Mouse (Mus musculus): ENCODE measurements around the gene Celsr3. TPM values are rescaled to one million over a fixed set of nuclear protein-coding genes. Genes with fewer than 3 reads are reported as not detected.

Celsr3 gene
- polyA plus RNA-seq, 1 experiment from 2014 or later: 0.12 TPM

Small RNA genes within 50 kb of the gene (microRNA-seq; reads per million reads assigned to microRNA genes)
- gene Gm23156: not detected

Other genes with a start within 250 kb of the Celsr3 start
- gene Wdr6, start 247.6 kb upstream of the Celsr3 start, polyA plus RNA-seq (2015; fragmentation: Nextera tagmentation; extraction: Ambion mirVana): 148 and 150 TPM in 2 replicates
- 10.8 and 11.0 TPM in 2 replicates for gene P4htm, start 228.7 kb upstream of the Celsr3 start, polyA plus RNA-seq (2015; fragmentation: Nextera tagmentation; extraction: Ambion mirVana)
- 52.7 and 58.2 TPM in 2 replicates for gene Arih2, start 176.9 kb upstream of the Celsr3 start, polyA plus RNA-seq (2015; fragmentation: Nextera tagmentation; extraction: Ambion mirVana)
- 60.4 and 61.7 TPM in 2 replicates for gene Slc25a20, start 164.2 kb upstream of the Celsr3 start, polyA plus RNA-seq (2015; fragmentation: Nextera tagmentation; extraction: Ambion mirVana)
- 19.8 and 20.2 TPM in 2 replicates for gene Prkar2a, start 137.0 kb upstream of the Celsr3 start, polyA plus RNA-seq (2015; fragmentation: Nextera tagmentation; extraction: Ambion mirVana)
- gene Ip6k2, start 42.5 kb upstream of the Celsr3 start, polyA plus RNA-seq (2015; fragmentation: Nextera tagmentation; extraction: Ambion mirVana): 100 and 109 TPM in 2 replicates
- 17.7 and 23.6 TPM in 2 replicates for gene Nckipsd, start 18.0 kb upstream of the Celsr3 start, polyA plus RNA-seq (2015; fragmentation: Nextera tagmentation; extraction: Ambion mirVana)
- 14.4 and 15.3 TPM in 2 replicates for gene Slc26a6, start 27.0 kb downstream of the Celsr3 start, polyA plus RNA-seq (2015; fragmentation: Nextera tagmentation; extraction: Ambion mirVana)
- gene Tmem89, start 88.3 kb downstream of the Celsr3 start, polyA plus RNA-seq (2015; fragmentation: Nextera tagmentation; extraction: Ambion mirVana): not detected in 2 replicates
- 621 and 666 TPM in 2 replicates for gene Uqcrc1, start 110.3 kb downstream of the Celsr3 start, polyA plus RNA-seq (2015; fragmentation: Nextera tagmentation; extraction: Ambion mirVana)
- gene Col7a1, start 127.3 kb downstream of the Celsr3 start, polyA plus RNA-seq (2015; fragmentation: Nextera tagmentation; extraction: Ambion mirVana): 2.9 and 3.9 TPM in 2 replicates
- gene Ucn2, start 159.7 kb downstream of the Celsr3 start, polyA plus RNA-seq (2015; fragmentation: Nextera tagmentation; extraction: Ambion mirVana): 0.31 TPM in 1 of 2 replicates, not detected in the other
- gene Pfkfb4, start 165.5 kb downstream of the Celsr3 start, polyA plus RNA-seq (2015; fragmentation: Nextera tagmentation; extraction: Ambion mirVana): 10.4 and 10.9 TPM in 2 replicates
- 104 and 110 TPM in 2 replicates for gene Shisa5, start 212.2 kb downstream of the Celsr3 start, polyA plus RNA-seq (2015; fragmentation: Nextera tagmentation; extraction: Ambion mirVana)
- gene Trex1, start 233.4 kb downstream of the Celsr3 start, polyA plus RNA-seq (2015; fragmentation: Nextera tagmentation; extraction: Ambion mirVana): 13.6 and 16.6 TPM in 2 replicates
- gene Atrip, start 247.8 kb downstream of the Celsr3 start, polyA plus RNA-seq (2015; fragmentation: Nextera tagmentation; extraction: Ambion mirVana): 26.7 and 30.7 TPM in 2 replicates

Data from kidney, embryonic 16.5 days (tissue).